Mouse (Mus musculus) kidney, adult 2 months (tissue): ENCODE measurements around the gene Slc7a1.

Experiments
- CTCF ChIP-seq: fragments of 200-500 bp; conservative IDR thresholded peaks from 2 replicates; pipeline ENCODE4 v1.5.1; 2011; ENCODE audit warnings: low read depth, mild to moderate bottlenecking, control low read depth, low read length, moderate library complexity, mixed read lengths; ENCODE audit not compliant: insufficient read depth, insufficient read length
- POLR2A ChIP-seq: fragments of 200-500 bp; IDR thresholded peaks from one replicate; pipeline ENCODE4 v1.6.1; 2011; ENCODE audit warnings: low read depth, low read length, control low read depth

DNA sequence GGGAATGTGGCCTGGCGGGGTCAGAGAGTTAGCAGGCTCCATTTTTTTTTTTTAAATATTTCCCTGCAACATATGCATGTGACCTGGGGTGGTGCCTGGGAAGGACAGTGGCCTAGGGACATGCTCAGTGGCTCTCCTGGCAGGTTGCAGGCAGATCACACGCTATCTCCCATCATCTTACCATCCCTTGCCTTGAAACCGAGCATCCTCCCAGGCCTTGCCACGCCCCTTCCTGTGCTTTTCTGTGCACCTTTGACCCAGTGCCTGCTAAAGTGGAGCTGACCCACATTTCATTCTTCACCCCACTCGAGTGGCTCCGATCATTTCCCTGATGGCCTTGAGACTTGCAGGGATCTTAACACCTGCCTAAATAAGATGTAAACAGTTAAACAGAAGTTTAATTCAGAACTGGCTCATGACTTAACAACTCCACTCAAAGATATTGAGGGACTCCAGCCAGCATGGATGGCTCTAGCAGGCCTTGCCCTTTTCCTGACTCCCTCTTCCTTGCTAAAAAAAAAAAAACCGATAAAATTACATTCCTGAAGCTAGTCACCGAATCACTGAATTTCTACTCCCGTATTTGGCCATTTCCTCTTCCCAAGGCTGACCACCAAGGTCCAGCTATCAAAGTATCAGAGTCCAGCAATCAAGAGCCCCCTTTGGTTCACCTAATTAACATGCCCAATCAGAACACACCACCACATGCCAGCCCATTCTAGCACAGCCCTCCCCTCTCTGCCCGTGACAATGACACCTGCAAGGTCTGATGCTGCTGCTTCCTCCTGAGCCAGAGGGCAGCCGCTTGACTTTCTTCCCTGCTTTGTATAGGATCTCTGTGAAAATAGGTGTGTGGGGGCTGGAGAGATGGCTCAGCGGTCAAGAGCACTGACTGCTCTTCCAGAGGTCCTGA lies 27.4 kb downstream of the Slc7a1 start:
- TF ChIP-seq CTCF (no peak), POLR2A (no peak)
